Mouse (Mus musculus) hindbrain, postnatal 0 days (tissue): ENCODE measurements around the gene B4galt7. TPM values are rescaled to one million over a fixed set of nuclear protein-coding genes. Genes with fewer than 3 reads are reported as not detected.
"Not testable (repeated sequence)": the region's sequence is repeated elsewhere in the genome, so short reads cannot be mapped to it uniquely, and the experiment has no call there.

Source experiments
- ATAC-seq: fragments of 200-750 bp; cut with Nextera tagmentation; 2 replicates; pipeline ENCODE4 v1.8.0; 2017; ENCODE audit warnings: mild to moderate bottlenecking, moderate TSS enrichment, moderate library complexity
- DNase-seq: peaks from one replicate; pipeline ENCODE4 v3.0.0-alpha.2; 2015; ENCODE audit warnings: low spot score
- H3K27ac ChIP-seq: fragments of 300-500 bp; sonication (generic); 2 replicates; pipeline ENCODE4 v1.5.1; 2014; ENCODE audit warnings: mild to moderate bottlenecking
- H3K27me3 ChIP-seq: fragments of 300-500 bp; sonication (generic); 2 replicates; pipeline ENCODE4 v1.6.1; 2014; ENCODE audit warnings: low read length, mixed read lengths; ENCODE audit not compliant: insufficient read depth
- H3K36me3 ChIP-seq: fragments of 300-500 bp; sonication (generic); 2 replicates; pipeline ENCODE4 v1.6.1; 2014; ENCODE audit warnings: low read length, mixed read lengths; ENCODE audit not compliant: insufficient read depth
- H3K4me1 ChIP-seq: fragments of 300-500 bp; sonication (generic); 2 replicates; pipeline ENCODE4 v1.6.1; 2014; ENCODE audit warnings: antibody characterized with exemption, low read length, mixed read lengths; ENCODE audit not compliant: insufficient read depth
- H3K4me2 ChIP-seq: fragments of 300-500 bp; sonication (generic); 2 replicates; pipeline ENCODE4 v1.6.1; 2014; ENCODE audit warnings: low read depth, mild to moderate bottlenecking, low read length, moderate library complexity, mixed read lengths
- H3K4me3 ChIP-seq: fragments of 300-500 bp; sonication (generic); 2 replicates; pipeline ENCODE4 v1.5.1; 2014; ENCODE audit warnings: low read length
- H3K9ac ChIP-seq: fragments of 300-500 bp; sonication (generic); replicated peaks from 2 replicates; pipeline ENCODE4 v1.6.1; 2014; ENCODE audit warnings: mild to moderate bottlenecking, low read length, moderate library complexity, mixed read lengths
- H3K9me3 ChIP-seq: fragments of 300-500 bp; sonication (generic); 2 replicates; pipeline ENCODE4 v1.6.1; 2016; ENCODE audit warnings: low read length, mixed read lengths
- CTCF ChIP-seq: IDR thresholded peaks from 2 replicates; pipeline ENCODE4 v1.5.1; 2016; ENCODE audit warnings: antibody characterized with exemption, control low read depth, low read depth
- WGBS: fragments of 180-500 bp; shearing (Covaris S2); extraction: QIAGEN DNeasy Blood & Tissue Kit; methylation state at CpG from one replicate; pipeline ENCODE4 v1.1.7; 2014; 5-methylcytosine and 5-hydroxymethylcytosine counted together
- polyA plus RNA-seq: library from polyadenylated mRNA; unstranded; fragments of >200 nt; fragmentation: Nextera tagmentation; extraction: Ambion mirVana; gene quantifications from 2 replicates; pipeline ENCODE4 v1.2.1, GENCODE M21; 2015
- total RNA-seq: library from RNA; depleted of rRNA; stranded (reverse); fragments of >200 nt; gene quantifications from 2 replicates; pipeline ENCODE4 v1.2.3, GENCODE M21; 2014

Gene B4galt7
- total and polyA plus RNA-seq, 2 experiments from 2014 or later, result 44.0 to 66.8 TPM

DNA sequence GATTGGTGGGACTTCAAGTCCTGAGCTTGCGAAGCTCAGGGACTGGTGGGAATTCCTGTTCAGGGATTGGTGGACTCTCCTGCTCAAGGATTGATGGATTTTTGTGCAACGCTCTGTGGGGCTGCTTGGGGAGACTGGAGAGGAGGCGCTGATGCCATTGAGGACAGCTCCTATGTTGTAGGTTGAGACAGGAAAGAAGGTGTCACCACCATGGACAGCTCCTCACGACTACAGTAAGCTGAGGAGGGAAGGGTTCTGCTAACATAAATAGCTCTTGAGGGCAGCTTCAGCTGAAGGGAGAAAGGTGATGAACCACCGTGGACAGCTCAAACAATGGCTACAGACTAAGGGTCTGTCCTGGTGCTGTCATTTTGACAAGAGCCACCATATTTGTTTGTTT lies 23.8 kb upstream of the B4galt7 start:
- Histone ChIP-seq H3K4me1 (no peaks in the 10 kb centered on the region), H3K4me2 (no peak overlapping the region), H3K9me3 (no peaks in the 10 kb centered on the region), H3K27ac (no peak overlapping the region), H3K9ac (no peak overlapping the region), H3K36me3 (no peaks in the 10 kb centered on the region), H3K27me3 (no peaks in the 10 kb centered on the region), H3K4me3 (no peak overlapping the region)
- DNase-seq (no peak), ATAC-seq (no peak)
- 64% methylated on average over 5 of the region's 5 CpGs for WGBS
- no peak for TF ChIP-seq CTCF

DNA sequence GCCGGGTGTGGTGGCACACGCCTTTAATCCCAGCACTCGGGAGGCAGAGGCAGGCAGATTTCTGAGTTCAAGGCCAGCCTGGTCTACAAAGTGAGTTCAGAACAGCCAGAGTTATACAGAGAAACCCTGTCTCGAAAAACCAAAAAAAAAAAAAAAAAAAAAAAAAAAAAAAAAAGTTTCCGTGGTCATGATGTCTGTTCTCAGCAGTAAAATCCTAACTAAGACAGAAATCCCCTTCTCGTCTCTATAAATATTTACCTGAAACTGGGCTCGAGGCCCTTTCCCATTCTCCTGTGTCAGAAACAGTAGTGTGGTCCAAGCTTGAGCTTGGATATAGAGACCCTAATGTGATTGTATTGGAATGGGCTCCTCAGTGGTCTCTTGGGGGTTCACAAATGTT lies 22.8 kb upstream of the B4galt7 start:
- not testable (repeated sequence) for ATAC-seq, H3K9ac ChIP-seq, H3K36me3 ChIP-seq, H3K9me3 ChIP-seq, H3K4me1 ChIP-seq, H3K4me3 ChIP-seq, DNase-seq, H3K27me3 ChIP-seq, H3K4me2 ChIP-seq, H3K27ac ChIP-seq
- WGBS, result 94% methylated on average over 7 of the region's 7 CpGs

DNA sequence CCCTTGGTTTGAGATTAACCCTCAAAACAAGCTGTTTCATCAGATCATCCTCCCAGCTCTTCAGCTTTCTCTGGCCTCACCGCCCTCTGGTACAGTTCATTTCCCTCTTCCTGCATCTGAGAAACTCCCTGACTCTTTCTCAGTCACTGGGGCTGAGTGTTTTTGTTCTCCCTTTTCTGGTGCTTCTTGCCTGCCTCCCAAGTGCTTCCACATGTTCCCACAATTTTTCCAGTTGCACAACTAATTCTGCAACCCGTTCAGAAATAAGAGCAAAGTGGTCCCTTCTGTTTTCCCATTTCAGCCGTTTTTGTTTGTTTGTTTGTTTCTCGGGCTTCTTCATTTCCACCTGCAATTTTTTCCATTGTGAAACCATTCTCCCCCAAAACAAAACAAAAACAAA lies 21.6 kb upstream of the B4galt7 start:
- H3K36me3 ChIP-seq, result no peaks in the 10 kb centered on the region
- H3K4me1 ChIP-seq, result no peaks in the 10 kb centered on the region
- H3K9me3 ChIP-seq, result no peaks in the 10 kb centered on the region
- no peak overlapping the region for H3K27ac ChIP-seq
- no peak overlapping the region for H3K4me3 ChIP-seq
- no peaks in the 10 kb centered on the region for H3K27me3 ChIP-seq
- 80% methylated on average over 4 of the region's 4 CpGs for WGBS
- TF ChIP-seq CTCF, result no peak
- no peak overlapping the region for H3K9ac ChIP-seq
- no peak for DNase-seq
- H3K4me2 ChIP-seq, result no peak overlapping the region
- no peak for ATAC-seq

DNA sequence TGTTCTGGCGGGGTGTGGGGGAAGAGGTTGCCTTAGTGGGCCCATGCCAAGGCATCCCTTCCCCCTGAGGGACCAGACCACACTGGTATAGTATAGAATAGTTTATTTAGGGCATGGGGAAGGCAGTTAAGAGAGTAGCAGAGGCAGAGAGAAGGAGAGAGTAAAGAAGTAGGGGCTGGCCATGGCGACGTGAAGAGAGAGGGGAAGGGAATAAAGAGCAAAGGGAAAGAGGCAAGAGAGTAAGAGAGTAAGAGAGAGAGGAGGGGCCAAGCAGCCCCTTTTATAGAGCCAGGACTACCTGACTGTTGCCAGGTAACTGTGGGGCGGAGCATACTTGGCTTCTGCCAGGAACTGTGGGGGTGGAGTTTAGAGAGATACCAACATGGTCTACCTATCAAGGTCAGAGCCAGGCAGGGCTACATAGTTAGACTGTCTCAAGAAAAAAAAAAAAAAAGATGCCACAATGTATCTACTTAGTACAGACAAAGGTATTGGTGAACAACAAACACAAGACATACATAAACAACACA lies 7.7 kb upstream of the B4galt7 start:
- Histone ChIP-seq H3K9me3 (no peaks in the 10 kb centered on the region), H3K27ac (0 out of 2 replicates have a peak overlapping the region, but pooled peaks have one; percentile 26), H3K36me3 (peaks cover 14% of the 10 kb centered on the region), H3K4me2 (no peak overlapping the region), H3K4me1 (no peaks in the 10 kb centered on the region), H3K9ac (no peak overlapping the region), H3K4me3 (no peak overlapping the region; the same call in 1 of the 2 replicates), H3K27me3 (no peaks in the 10 kb centered on the region)
- TF ChIP-seq CTCF, result no peak
- no peak for DNase-seq
- peak; percentile 11; the same call in 1 of the 2 replicates for ATAC-seq
- WGBS, result 81% methylated on average over 4 of the region's 4 CpGs

DNA sequence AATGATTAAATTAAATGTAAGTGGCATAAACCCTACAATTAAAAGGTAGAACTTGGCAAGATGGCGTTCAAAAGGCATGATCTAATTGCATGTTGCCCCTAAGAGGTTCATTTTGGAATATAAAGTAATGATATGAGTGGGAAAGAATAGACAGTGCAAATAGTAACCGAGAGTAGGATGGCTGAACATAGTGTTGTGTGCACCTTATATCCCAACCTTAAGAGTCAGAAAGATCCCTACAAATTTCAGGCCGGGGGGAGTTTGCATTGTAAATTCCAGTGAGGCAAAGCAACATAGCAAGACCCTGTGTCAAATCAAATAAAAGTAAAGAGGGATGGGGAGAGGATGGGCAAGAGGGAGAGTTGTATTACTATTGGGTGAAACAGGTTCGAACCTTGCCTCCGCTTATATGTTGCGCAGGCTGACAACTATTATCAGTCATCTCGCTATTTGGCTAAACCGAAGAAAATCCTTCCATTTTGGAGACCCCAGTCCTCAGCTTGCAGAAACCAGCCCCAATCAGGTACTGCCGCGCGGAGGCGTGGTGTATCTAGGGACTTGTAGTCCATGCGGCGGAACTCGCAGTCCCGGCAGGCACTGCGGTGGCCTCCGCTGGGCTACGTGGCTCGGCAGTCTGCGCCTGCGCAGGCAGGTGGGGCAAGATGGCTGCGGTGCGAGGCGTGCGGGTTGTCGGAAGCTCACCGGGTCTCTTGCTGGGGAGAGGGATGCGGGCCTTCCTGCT lies 7.0 kb upstream of the B4galt7 start:
- Histone ChIP-seq H3K9me3 (no peaks in the 10 kb centered on the region), H3K4me1 (no peaks in the 10 kb centered on the region), H3K27ac (peak overlapping the region; percentile 76), H3K9ac (peak overlapping the region; percentile 73), H3K4me3 (peak overlapping the region; percentile 88), H3K27me3 (no peaks in the 10 kb centered on the region), H3K4me2 (peak overlapping the region; percentile 80), H3K36me3 (peaks cover 18% of the 10 kb centered on the region)
- TF ChIP-seq CTCF, result no peak; the same call in 1 of the 2 replicates
- ATAC-seq (peak; percentile 99), DNase-seq (peak; percentile 99)
- 5% methylated on average over 29 of the region's 29 CpGs for WGBS

DNA sequence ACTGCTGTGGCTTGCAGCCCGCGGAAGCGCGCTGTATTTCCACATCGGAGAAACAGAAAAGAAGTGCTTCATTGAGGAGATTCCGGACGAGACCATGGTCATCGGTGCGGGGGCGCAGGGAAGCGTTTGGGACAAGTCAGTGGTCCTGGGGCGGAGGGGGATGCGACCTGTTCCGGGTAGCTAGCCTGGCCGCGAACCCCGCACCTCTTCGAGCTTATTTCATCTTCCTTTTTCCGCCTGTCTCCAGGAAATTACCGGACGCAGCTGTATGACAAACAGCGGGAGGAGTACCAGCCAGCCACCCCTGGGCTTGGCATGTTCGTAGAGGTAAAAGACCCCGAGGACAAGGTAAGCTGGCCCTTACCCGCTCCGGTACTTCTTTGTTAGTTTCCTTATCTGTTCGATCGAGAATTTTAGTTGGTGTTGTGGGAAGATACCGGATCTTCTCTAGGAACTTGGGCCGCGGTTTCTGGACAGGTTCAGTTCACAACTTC lies 6.4 kb upstream of the B4galt7 start:
- Histone ChIP-seq H3K9ac (peak overlapping the region; percentile 73), H3K36me3 (peaks cover 18% of the 10 kb centered on the region), H3K4me3 (peak overlapping the region; percentile 88), H3K9me3 (no peaks in the 10 kb centered on the region), H3K4me2 (peak overlapping the region; percentile 80), H3K27me3 (no peaks in the 10 kb centered on the region), H3K27ac (peak overlapping the region; percentile 76), H3K4me1 (no peaks in the 10 kb centered on the region)
- ATAC-seq (peak; percentile 56), DNase-seq (no peak)
- no peak for TF ChIP-seq CTCF
- 1% methylated on average over 31 of the region's 31 CpGs for WGBS

DNA sequence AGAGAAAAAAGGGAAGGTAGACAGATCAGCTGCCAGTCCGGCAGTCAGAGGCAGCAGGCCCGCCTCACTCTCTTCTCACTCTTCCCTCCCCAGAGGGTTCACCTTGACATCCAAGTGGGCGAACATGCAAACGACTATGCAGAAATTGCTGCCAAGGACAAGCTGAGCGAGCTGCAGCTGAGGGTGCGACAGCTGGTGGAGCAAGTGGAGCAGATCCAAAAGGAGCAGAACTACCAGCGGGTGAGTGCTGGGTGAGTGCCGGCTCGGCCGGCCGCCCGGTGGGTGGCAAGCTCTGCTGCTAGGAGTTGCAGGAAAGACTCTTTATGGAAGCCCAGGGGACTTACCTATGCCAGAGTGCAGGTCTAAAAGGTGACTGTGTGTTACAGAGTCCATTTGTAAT lies 4.3 kb upstream of the B4galt7 start:
- ATAC-seq (no peak), DNase-seq (peak; percentile 57)
- Histone ChIP-seq H3K4me2 (no peak overlapping the region), H3K9ac (no peak overlapping the region), H3K27ac (no peak overlapping the region), H3K36me3 (peaks cover 18% of the 10 kb centered on the region), H3K4me3 (no peak overlapping the region), H3K9me3 (no peaks in the 10 kb centered on the region), H3K27me3 (no peaks in the 10 kb centered on the region), H3K4me1 (peaks cover 6% of the 10 kb centered on the region; the same call in 1 of the 2 replicates)
- no peak for TF ChIP-seq CTCF
- 57% methylated on average over 12 of the region's 12 CpGs for WGBS
